Mouse (Mus musculus) bone marrow, adult 2 months (tissue): Measurements from ENCODE around the gene Gramd1b. TPM values are rescaled to one million over a fixed set of nuclear protein-coding genes. Genes with fewer than 3 reads are reported as not detected.

ENCODE experiments used
- H3K27ac ChIP-seq: fragments of 200-500 bp; 2 replicates; pipeline ENCODE4 v1.5.1; 2012; ENCODE audit warnings: low read depth, mild to moderate bottlenecking, control low read depth, inconsistent platforms, low read length; ENCODE audit not compliant: control insufficient read depth, poor library complexity, insufficient read depth
- H3K4me1 ChIP-seq: fragments of 200-500 bp; 2 replicates; pipeline ENCODE4 v1.6.1; 2011; ENCODE audit warnings: low read length; ENCODE audit not compliant: control insufficient read depth, insufficient read depth
- H3K4me3 ChIP-seq: fragments of 200-500 bp; replicated peaks from 2 replicates; pipeline ENCODE3; 2011; ENCODE audit warnings: mild to moderate bottlenecking, low read depth, low read length, control low read depth; ENCODE audit not compliant: control insufficient read depth
- CTCF ChIP-seq: fragments of 200-500 bp; IDR thresholded peaks from 2 replicates; pipeline ENCODE4 v1.5.1; 2011; ENCODE audit warnings: low read length, control low read depth; ENCODE audit not compliant: control insufficient read depth, insufficient read depth
- POLR2A ChIP-seq: fragments of 200-500 bp; IDR thresholded peaks from 2 replicates; pipeline ENCODE4 v1.6.1; 2011; ENCODE audit warnings: low read depth, mild to moderate bottlenecking, control low read depth, low read length, borderline replicate concordance; ENCODE audit not compliant: control insufficient read depth
- WGBS: fragments of 180-500 bp; shearing (Covaris S2); methylation state at CpG from one replicate; pipeline ENCODE4 v1.1.7; 2018; 5-methylcytosine and 5-hydroxymethylcytosine counted together
- polyA plus RNA-seq: library from polyadenylated mRNA; stranded (reverse); fragments of >200 nt; gene quantifications from 2 replicates; pipeline ENCODE4 v1.2.4, GENCODE M21; 2011; ENCODE audit warnings: low replicate concordance; ENCODE audit not compliant: missing spikeins, insufficient read depth, insufficient read length

Gramd1b gene
- polyA plus RNA-seq, 1 experiment = 15.8 TPM

GRCm38 (mm10) chr9:40376711-40377410 lies 154.3 kb downstream of the Gramd1b start:
- no peak overlapping the region for H3K4me3 ChIP-seq
- H3K27ac ChIP-seq = no peak overlapping the region
- no peak for TF ChIP-seq POLR2A
- TF ChIP-seq CTCF = no peak
- H3K4me1 ChIP-seq = no peaks in the 10 kb centered on the region
- 86% methylated on average over 9 of the region's 9 CpGs for WGBS

GRCm38 (mm10) chr9:40376139-40376541 lies 155.0 kb downstream of the Gramd1b start:
- Histone ChIP-seq H3K4me1 (no peaks in the 10 kb centered on the region), H3K27ac (no peak overlapping the region), H3K4me3 (no peak overlapping the region)
- no peak for TF ChIP-seq POLR2A
- no peak for TF ChIP-seq CTCF
- WGBS = 81% methylated on average over 11 of the region's 11 CpGs

GRCm38 (mm10) chr9:40375518-40375917 lies 155.7 kb downstream of the Gramd1b start:
- no peaks in the 10 kb centered on the region for H3K4me1 ChIP-seq
- H3K4me3 ChIP-seq = no peak overlapping the region
- WGBS = 91% methylated on average over 6 of the region's 6 CpGs
- no peak overlapping the region for H3K27ac ChIP-seq
- no peak for TF ChIP-seq POLR2A

- WGBS = 71% methylated on average over 5 of the region's 5 CpGs
- Histone ChIP-seq H3K4me1 (no peaks in the 10 kb centered on the region), H3K27ac (no peak overlapping the region), H3K4me3 (no peak overlapping the region)
- no peak for TF ChIP-seq CTCF
- TF ChIP-seq POLR2A = no peak
Observed at GRCm38 (mm10) chr9:40374992-40375391, 156.2 kb downstream of the Gramd1b start.

GRCm38 (mm10) chr9:40374533-40374971 lies 156.6 kb downstream of the Gramd1b start:
- TF ChIP-seq CTCF = no peak
- TF ChIP-seq POLR2A = no peak
- Histone ChIP-seq H3K4me3 (no peak overlapping the region), H3K4me1 (no peaks in the 10 kb centered on the region), H3K27ac (no peak overlapping the region)
- WGBS = 88% methylated on average over 6 of the region's 6 CpGs

GRCm38 (mm10) chr9:40374052-40374451 lies 157.1 kb downstream of the Gramd1b start:
- 90% methylated on average over 11 of the region's 11 CpGs for WGBS
- Histone ChIP-seq H3K4me1 (no peaks in the 10 kb centered on the region), H3K4me3 (no peak overlapping the region), H3K27ac (no peak overlapping the region)
- TF ChIP-seq CTCF (no peak), POLR2A (no peak)

- Histone ChIP-seq H3K4me1 (no peaks in the 10 kb centered on the region), H3K27ac (no peak overlapping the region), H3K4me3 (no peak overlapping the region)
- no peak for TF ChIP-seq CTCF
- no peak for TF ChIP-seq POLR2A
- WGBS = 86% methylated on average over 4 of the region's 4 CpGs
Observed at GRCm38 (mm10) chr9:40370151-40370550, 161.0 kb downstream of the Gramd1b start.

- TF ChIP-seq POLR2A (no peak), CTCF (no peak)
- H3K4me1 ChIP-seq = no peaks in the 10 kb centered on the region
- WGBS = 73% methylated on average over 8 of the region's 8 CpGs
- no peak overlapping the region for H3K4me3 ChIP-seq
- H3K27ac ChIP-seq = no peak overlapping the region
Observed at GRCm38 (mm10) chr9:40366795-40367194, 164.4 kb downstream of the Gramd1b start.

GRCm38 (mm10) chr9:40364312-40364711 lies 166.9 kb downstream of the Gramd1b start:
- no peak for TF ChIP-seq CTCF
- TF ChIP-seq POLR2A = no peak
- WGBS = 86% methylated on average over 7 of the region's 7 CpGs

GRCm38 (mm10) chr9:40361970-40362369 lies 169.2 kb downstream of the Gramd1b start:
- 47% methylated on average over 6 of the region's 6 CpGs for WGBS

More at GRCm38 (mm10) chr9:40364312-40364711, 166.9 kb downstream of the Gramd1b start:
- H3K4me3 ChIP-seq = no peak overlapping the region
- H3K27ac ChIP-seq = no peak overlapping the region
- H3K4me1 ChIP-seq = no peaks in the 10 kb centered on the region

More at GRCm38 (mm10) chr9:40361970-40362369, 169.2 kb downstream of the Gramd1b start:
- no peak overlapping the region for H3K27ac ChIP-seq
- no peak overlapping the region for H3K4me3 ChIP-seq
- no peak for TF ChIP-seq CTCF
- TF ChIP-seq POLR2A = no peak
- H3K4me1 ChIP-seq = no peaks in the 10 kb centered on the region; the same call in 1 of the 2 replicates
